Mouse (Mus musculus) liver, postnatal 0 days (tissue): ENCODE results near the gene Snx3.

Experiments
- CTCF ChIP-seq: sonication (generic); IDR thresholded peaks from 2 replicates; pipeline ENCODE4 v1.5.1; 2016; ENCODE audit warnings: antibody characterized with exemption, low read depth
- EP300 ChIP-seq: IDR thresholded peaks from 2 replicates; pipeline ENCODE4 v1.6.1; 2016; ENCODE audit warnings: antibody characterized with exemption, low read depth, mild to moderate bottlenecking

- TF ChIP-seq CTCF: no peak
- no peak for TF ChIP-seq EP300
Observed at GRCm38 (mm10) chr10:42491158-42491557, 10.7 kb upstream of the Snx3 start.
